Mouse (Mus musculus) adrenal gland, postnatal 10 days (tissue): Measurements from ENCODE around the gene Vcl. TPM values are rescaled to one million over a fixed set of nuclear protein-coding genes. Genes with fewer than 3 reads are reported as not detected.

Experiments used
- DNase-seq: peaks from one replicate; pipeline ENCODE4 v3.0.0; 2021; ENCODE audit warnings: mixed read lengths
- total RNA-seq, 2 experiments: library from RNA; stranded (reverse); gene quantifications; 2 replicates each; pipeline ENCODE4 v1.2.3; 2021

The Vcl gene
- total RNA-seq, 2 experiments from 2014 or later: 76.6 to 82.1 TPM

- DNase-seq: no peak
Measured at GRCm38 (mm10) chr14:20938860-20939259, 9.7 kb downstream of the Vcl start.

- DNase-seq: no peak
Measured at GRCm38 (mm10) chr14:20945296-20945695, 16.1 kb downstream of the Vcl start.

GRCm38 (mm10) chr14:20956021-20956420 lies 26.8 kb downstream of the Vcl start:
- no peak for DNase-seq

GRCm38 (mm10) chr14:20958971-20959370 lies 29.8 kb downstream of the Vcl start:
- DNase-seq: no peak

- no peak for DNase-seq
Measured at GRCm38 (mm10) chr14:20962466-20962865, 33.3 kb downstream of the Vcl start.

GRCm38 (mm10) chr14:20962906-20963305 lies 33.7 kb downstream of the Vcl start:
- no peak for DNase-seq

GRCm38 (mm10) chr14:20963863-20964262 lies 34.7 kb downstream of the Vcl start:
- no peak for DNase-seq

- no peak for DNase-seq
Measured at GRCm38 (mm10) chr14:20964285-20964684, 35.1 kb downstream of the Vcl start.

GRCm38 (mm10) chr14:20966959-20967670 lies 37.9 kb downstream of the Vcl start:
- DNase-seq: no peak

- no peak for DNase-seq
Measured at GRCm38 (mm10) chr14:20969066-20969465, 39.9 kb downstream of the Vcl start.

GRCm38 (mm10) chr14:20970389-20970788 lies 41.2 kb downstream of the Vcl start:
- peak; percentile 73 for DNase-seq

- DNase-seq: no peak
Measured at GRCm38 (mm10) chr14:20970927-20971326, 41.7 kb downstream of the Vcl start.

- DNase-seq: no peak
Measured at GRCm38 (mm10) chr14:20973821-20974220, 44.6 kb downstream of the Vcl start.

GRCm38 (mm10) chr14:20976741-20977140 lies 47.5 kb downstream of the Vcl start:
- DNase-seq: no peak

GRCm38 (mm10) chr14:20977726-20978125 lies 48.5 kb downstream of the Vcl start:
- peak; percentile 41 for DNase-seq

- peak; percentile 77 for DNase-seq
Measured at GRCm38 (mm10) chr14:20983832-20984231, 54.6 kb downstream of the Vcl start.

GRCm38 (mm10) chr14:20985482-20985881 lies 56.3 kb downstream of the Vcl start:
- no peak for DNase-seq

GRCm38 (mm10) chr14:20991492-20991891 lies 62.3 kb downstream of the Vcl start:
- DNase-seq: no peak

GRCm38 (mm10) chr14:20993067-20993691 lies 64.0 kb downstream of the Vcl start:
- DNase-seq: peak; percentile 62

- DNase-seq: no peak
Measured at GRCm38 (mm10) chr14:20994475-20994874, 65.3 kb downstream of the Vcl start.

GRCm38 (mm10) chr14:20995497-20995896 lies 66.3 kb downstream of the Vcl start:
- DNase-seq: no peak

GRCm38 (mm10) chr14:20996361-20996760 lies 67.2 kb downstream of the Vcl start:
- DNase-seq: no peak

- DNase-seq: no peak
Measured at GRCm38 (mm10) chr14:20997548-20997947, 68.3 kb downstream of the Vcl start.

GRCm38 (mm10) chr14:20999617-21000016 lies 70.4 kb downstream of the Vcl start:
- DNase-seq: no peak
